Mouse (Mus musculus) lung, adult 2 months (tissue): Measurements from ENCODE around the gene Ksr2. TPM values are rescaled to one million over a fixed set of nuclear protein-coding genes. Genes with fewer than 3 reads are reported as not detected.
"Not testable (repeated sequence)": the region's sequence is repeated elsewhere in the genome, so short reads cannot be mapped to it uniquely, and the experiment has no call there.

ENCODE experiments used
- DNase-seq: peaks from one replicate; pipeline ENCODE4 v3.0.0; 2022
- H3K4me1 ChIP-seq: fragments of 200-500 bp; 2 replicates; pipeline ENCODE4 v1.6.1; 2011; ENCODE audit warnings: low read length; ENCODE audit not compliant: control insufficient read depth, insufficient read depth
- H3K4me3 ChIP-seq: fragments of 200-500 bp; replicated peaks from 2 replicates; pipeline ENCODE3; 2011; ENCODE audit warnings: low read depth, mild to moderate bottlenecking, control low read depth, low read length; ENCODE audit errors: extremely low read depth
- CTCF ChIP-seq: fragments of 200-500 bp; IDR thresholded peaks from 2 replicates; pipeline ENCODE4 v1.5.1; 2011; ENCODE audit warnings: mild to moderate bottlenecking, low read length, control low read depth; ENCODE audit not compliant: insufficient read depth
- POLR2A ChIP-seq: fragments of 200-500 bp; IDR thresholded peaks from 2 replicates; pipeline ENCODE4 v1.6.1; 2011; ENCODE audit warnings: low read depth, mild to moderate bottlenecking, control low read depth, low read length, borderline replicate concordance; ENCODE audit errors: extremely low read depth
- WGBS: fragments of 180-500 bp; shearing (Covaris S2); methylation state at CpG from one replicate; pipeline ENCODE4 v1.1.7; 2018; 5-methylcytosine and 5-hydroxymethylcytosine counted together
- polyA plus RNA-seq: library from polyadenylated mRNA; depleted of rRNA; stranded (reverse); fragments of >200 nt; gene quantifications from 2 replicates; pipeline ENCODE4 v1.2.3, GENCODE M21; 2012; rRNA removed

Ksr2 gene
- 0.02 and 0.06 TPM in 2 replicates for polyA plus RNA-seq

DNA sequence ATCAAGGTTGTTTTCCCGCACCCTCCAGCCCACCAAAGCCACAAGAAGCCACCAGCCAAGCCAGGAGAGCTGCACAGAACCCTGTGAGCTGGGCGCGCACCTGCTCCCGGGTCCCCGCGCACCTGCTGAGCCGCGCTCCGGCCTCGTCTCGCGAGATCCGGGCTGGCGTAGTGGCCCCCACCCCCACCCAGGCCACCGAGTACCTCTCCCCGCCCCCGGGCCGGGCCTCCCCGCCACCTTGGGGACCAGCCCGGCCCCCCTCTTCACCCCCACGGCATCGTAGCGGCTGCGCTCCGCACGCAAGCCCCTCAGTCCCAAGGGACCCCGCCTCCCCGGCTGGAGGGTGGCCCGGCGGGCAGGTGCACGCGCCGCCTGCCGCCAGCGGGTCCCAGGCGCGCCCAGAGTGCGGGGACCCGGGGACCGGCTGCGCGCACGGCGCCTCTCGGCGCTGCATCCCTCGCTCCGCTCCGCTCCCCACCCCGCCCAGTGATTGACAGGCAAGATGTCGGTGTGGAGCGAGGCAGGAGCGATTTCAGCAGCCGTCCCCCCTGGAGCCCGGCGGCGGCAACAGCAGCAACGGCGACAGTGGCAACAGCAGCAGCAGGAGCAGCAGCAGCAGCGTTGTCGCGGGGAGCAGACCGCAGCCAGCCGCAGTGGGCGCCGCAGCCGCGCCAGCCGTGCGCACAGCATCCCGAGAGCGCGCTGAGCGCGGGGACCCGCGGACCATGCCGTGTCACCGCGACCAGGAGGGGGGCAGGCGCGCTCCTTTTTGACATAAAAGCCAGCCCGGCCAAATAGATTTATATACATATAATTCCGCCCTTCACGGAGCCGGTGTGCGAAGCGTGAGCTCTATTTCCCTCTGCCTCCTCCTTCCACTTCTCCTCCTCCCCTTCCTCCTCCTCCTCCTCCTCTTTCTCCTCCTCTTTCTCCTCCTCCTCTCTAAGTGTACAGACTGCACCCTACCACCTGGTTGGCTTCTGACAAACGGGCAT is at the start of gene Ksr2:
Ksr2 (plus strand) TSS at position 494 of the 995 bp plus-strand sequence.
- DNase-seq = peak; percentile 29
- H3K4me1 ChIP-seq = no peaks in the 10 kb centered on the region
- no peak for TF ChIP-seq CTCF
- TF ChIP-seq POLR2A = no peak
- H3K4me3 ChIP-seq = peak within 1 kb of the TSS; percentile 1
- 2% methylated on average over 88 of the region's 89 CpGs for WGBS

DNA sequence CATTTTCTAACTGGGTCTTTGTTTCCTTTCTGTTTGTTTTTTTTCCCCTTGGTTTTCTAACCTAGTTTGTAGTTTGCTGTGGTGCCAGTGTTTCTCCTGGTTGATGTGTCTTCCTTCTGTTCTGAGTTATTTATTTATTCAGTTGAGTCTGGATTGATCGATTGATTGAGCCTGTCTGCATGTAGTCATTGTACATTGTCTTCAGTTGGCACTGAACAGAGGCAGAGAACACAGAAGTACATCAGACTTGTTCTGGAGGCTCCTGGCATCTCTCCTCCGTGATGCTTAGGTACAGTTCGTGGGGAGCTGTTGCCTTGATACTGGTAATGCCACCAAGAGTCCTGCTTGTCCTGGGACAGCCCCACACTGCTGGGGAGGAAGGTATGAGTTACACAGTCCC is 49.0 kb upstream of the Ksr2 start:
- no peak overlapping the region for H3K4me3 ChIP-seq
- peaks cover 15% of the 10 kb centered on the region for H3K4me1 ChIP-seq
- TF ChIP-seq POLR2A = no peak
- TF ChIP-seq CTCF = no peak
- DNase-seq = no peak
- WGBS = 64% methylated on average over 3 of the region's 3 CpGs

DNA sequence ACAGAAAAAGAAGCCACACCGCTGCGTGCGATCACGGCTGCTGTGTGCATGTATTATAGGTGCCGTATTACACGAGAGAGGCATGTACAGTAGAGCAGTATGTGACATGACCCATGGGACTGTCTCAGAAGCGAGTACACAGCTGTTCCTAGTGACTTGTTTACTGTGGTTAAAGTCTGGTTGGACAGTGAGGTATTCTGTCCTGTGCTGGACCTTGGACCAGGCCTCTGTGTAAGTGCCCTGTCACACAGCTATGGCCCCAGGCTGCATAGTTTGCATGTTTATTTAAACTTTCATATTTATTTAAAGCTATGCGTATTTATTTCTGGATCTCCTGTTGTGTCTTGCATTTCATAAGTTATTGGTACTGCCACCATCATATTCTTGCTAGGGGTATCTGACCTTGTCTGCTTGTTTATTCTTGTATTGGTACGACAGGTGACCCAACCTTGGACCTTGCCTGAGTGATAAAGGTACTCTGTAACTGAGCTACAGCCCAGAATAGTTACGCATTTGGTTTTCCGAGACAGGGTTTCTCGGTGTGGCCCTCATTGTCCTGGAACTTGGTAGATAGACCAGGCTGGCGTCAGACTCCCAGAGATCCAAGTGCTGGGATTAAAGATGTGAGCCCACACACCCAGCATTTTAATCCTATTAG is 47.8 kb upstream of the Ksr2 start:
- Histone ChIP-seq H3K4me3 (no peak overlapping the region), H3K4me1 (peaks cover 9% of the 10 kb centered on the region)
- WGBS = 88% methylated on average over 13 of the region's 13 CpGs
- no peak for TF ChIP-seq CTCF
- TF ChIP-seq POLR2A = no peak
- DNase-seq = no peak

DNA sequence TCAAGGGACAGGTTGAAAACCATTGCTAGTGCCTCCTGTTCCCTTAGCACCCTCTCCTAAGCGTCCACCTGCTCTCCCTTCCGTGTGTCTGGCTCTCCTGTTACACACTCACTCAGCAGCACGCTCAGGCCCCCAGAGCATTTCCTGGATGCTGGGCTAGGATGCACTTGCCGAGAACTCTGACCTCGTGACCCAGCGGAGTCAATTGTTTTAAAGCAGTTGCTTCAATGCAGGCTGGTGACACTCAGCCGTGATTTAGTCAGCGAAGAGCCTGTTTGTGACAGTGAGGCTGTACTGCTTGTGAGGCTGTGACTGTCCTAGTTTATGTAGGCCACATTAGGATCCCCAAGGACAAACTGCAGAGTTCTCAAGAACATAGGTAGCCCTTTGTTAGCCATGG is 46.6 kb upstream of the Ksr2 start:
- no peak for TF ChIP-seq POLR2A
- TF ChIP-seq CTCF = no peak
- no peak for DNase-seq
- peaks cover 6% of the 10 kb centered on the region for H3K4me1 ChIP-seq
- WGBS = 44% methylated on average over 8 of the region's 8 CpGs
- H3K4me3 ChIP-seq = no peak overlapping the region

DNA sequence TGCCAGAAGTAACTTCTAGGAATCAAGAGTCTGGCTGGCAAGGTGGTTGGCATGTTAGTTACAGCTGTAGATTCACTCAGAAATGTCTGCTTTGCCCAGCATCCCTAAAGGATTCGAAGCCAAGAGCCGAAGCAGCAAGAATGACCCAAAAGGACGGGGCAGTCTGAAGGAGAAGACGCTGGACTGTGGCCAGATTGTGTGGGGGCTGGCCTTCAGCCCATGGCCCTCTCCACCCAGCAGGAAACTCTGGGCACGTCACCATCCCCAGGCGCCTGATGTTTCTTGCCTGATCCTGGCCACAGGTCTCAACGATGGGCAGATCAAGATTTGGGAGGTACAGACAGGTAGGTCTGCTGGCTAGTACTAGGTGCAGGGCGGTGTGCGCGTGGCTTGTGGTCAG is 43.2 kb upstream of the Ksr2 start:
- no peak for TF ChIP-seq CTCF
- TF ChIP-seq POLR2A = no peak
- WGBS = 42% methylated on average over 10 of the region's 10 CpGs
- no peak overlapping the region for H3K4me3 ChIP-seq
- DNase-seq = no peak
- no peaks in the 10 kb centered on the region; the same call in none of the 2 replicates for H3K4me1 ChIP-seq

DNA sequence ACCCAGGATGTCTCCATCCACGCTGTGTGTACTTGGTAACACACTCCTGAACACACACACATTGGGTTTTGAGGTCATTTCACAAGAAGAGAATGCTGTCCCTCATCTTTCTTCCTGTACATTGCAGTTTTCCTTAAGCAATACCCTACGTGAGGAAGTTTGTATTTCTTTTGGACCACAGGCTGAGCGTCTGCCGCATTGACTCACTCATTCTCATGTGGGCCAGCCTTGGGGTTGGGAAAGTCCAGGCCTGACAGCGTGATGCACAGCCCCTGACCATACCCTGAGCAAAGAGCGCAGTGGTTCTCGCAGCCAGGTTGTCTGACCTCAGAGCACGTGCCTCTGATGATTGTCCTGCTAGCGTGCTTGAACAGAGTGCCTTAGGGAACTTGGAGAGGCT is 40.4 kb upstream of the Ksr2 start:
- 78% methylated on average over 9 of the region's 9 CpGs for WGBS

DNA sequence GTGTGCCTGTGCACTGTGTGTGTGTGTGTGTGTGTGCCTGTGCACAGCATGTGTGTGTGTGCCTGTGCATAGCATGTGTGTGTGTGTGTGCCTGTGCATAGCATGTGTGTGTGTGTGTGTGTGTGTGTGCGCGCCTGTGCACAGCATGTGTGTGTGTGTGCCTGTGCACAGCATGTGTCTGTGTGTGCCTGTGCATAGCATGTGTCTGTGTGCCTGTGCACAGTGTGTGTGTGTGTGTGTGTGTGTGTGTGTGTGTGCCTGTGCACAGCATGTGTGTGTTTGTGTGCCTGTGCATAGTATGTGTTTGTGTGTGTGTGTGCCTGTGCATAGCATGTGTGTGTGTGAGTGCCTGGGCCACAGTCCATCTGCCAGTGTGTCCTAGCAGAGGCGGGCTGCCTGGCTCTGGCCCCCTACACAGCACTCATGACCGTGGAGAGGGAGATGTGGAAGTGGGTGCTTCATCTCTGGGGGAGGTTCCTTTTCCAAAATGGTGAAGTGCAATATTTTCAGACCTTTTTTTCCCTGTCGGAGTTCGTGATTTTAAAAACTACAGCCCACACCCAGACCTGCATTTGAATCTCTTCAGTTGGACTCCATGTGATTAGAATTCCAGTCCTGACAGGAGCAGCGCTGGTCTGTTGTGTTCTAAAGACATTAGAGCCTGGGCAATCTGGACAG is 39.3 kb upstream of the Ksr2 start:
- no peak for DNase-seq
- no peak for TF ChIP-seq CTCF
- Histone ChIP-seq H3K4me3 (no peak overlapping the region), H3K4me1 (no peaks in the 10 kb centered on the region; the same call in 1 of the 2 replicates)
- 82% methylated on average over 7 of the region's 7 CpGs for WGBS

More for the DNA sequence above, 40.4 kb upstream of the Ksr2 start:
- no peak for TF ChIP-seq CTCF
- no peak for TF ChIP-seq POLR2A
- DNase-seq = no peak
- Histone ChIP-seq H3K4me1 (no peaks in the 10 kb centered on the region; the same call in 1 of the 2 replicates), H3K4me3 (no peak overlapping the region)

DNA sequence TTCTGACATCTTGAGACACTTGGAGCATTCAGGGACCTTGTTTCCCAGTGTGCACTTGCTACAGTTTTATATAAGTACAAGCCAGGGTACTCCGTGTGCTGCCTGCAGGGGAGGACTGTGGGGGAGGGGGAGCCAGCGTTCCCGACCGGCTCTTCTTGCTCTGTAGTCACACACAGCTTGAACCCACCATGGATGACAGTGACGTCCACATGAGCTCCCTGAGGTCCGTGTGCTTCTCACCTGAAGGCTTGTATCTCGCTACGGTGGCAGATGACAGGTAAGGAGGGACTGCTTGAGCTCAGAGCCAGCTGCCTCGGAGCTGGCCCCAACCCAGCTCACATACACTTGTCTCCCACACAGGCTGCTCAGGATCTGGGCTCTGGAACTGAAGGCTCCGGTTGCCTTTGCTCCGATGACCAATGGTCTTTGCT is 37.5 kb upstream of the Ksr2 start:
- Histone ChIP-seq H3K4me1 (no peaks in the 10 kb centered on the region; the same call in 1 of the 2 replicates), H3K4me3 (no peak overlapping the region)
- TF ChIP-seq POLR2A = no peak
- TF ChIP-seq CTCF = no peak
- DNase-seq = no peak
- WGBS = 74% methylated on average over 11 of the region's 11 CpGs

DNA sequence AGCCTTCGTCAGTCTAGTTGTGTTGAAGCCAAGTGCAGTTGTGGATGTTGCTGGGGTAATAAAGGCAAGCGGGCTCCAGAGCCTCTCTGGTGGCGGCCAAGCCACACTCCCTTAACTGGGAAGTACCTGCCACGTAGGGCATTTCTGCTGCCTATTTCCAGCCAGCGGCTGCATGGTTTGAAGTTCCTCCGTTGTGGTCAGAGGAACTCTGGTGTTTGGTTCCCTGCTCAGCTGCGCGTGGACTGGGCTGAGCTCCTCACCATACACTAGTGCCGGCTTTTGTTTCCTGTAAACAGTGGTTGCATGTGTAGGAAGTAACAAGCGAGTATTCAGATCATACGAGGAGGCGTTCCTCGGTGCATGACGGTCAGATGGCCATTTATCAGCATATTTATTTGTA is 36.1 kb upstream of the Ksr2 start:
- not testable (repeated sequence) for DNase-seq, H3K4me3 ChIP-seq, H3K4me1 ChIP-seq
- 71% methylated on average over 14 of the region's 14 CpGs for WGBS
